In the genomic region with DNA sequence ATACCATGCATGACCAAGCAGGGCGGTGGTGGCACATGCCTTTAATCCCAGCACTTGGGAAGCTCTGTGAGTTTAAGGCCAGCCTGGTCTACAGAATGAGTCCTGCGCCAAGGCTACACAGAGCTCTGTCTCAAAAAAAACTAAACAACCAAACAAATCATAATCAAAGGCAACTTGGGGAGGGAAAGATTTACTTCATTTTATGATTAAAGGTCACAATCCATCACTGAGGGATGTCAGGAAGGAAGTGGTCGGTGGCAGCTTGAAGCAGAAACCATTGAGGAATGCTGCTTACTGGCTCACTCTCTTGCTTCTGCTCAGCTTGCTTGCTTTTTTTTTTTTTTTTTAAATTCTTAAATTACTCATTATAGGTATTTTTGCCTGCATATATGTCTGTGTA, we compare ENCODE assay signal across 21 mouse cellular contexts.
"Had no signal": no experiment of that assay in that cellular context is flagged by ENCODE, and none has a peak within 500 bp of the region (broad histone marks: within the 10 kb centered on the region; RNA-seq: fewer than 3 reads in every experiment).

No protein-coding gene starts in this region.

- H3K4me2 ChIP-seq: heart, embryonic 11.5 days; heart, embryonic 13.5 days; heart, embryonic 15.5 days; hindbrain, embryonic 13.5 days; hindbrain, embryonic 15.5 days; limb, embryonic 13.5 days; limb, embryonic 15.5 days; liver, embryonic 12.5 days had no signal

- H3K4me3 ChIP-seq: heart, adult 2 months; heart, embryonic 13.5 days; heart, embryonic 15.5 days; hindbrain, embryonic 13.5 days; hindbrain, embryonic 15.5 days; limb, embryonic 13.5 days; limb, embryonic 15.5 days; liver, embryonic 12.5 days had no signal

- H3K9me3 ChIP-seq: heart, embryonic 13.5 days; heart, embryonic 15.5 days; hindbrain, embryonic 13.5 days; hindbrain, embryonic 15.5 days; limb, embryonic 13.5 days; limb, embryonic 15.5 days; liver, embryonic 12.5 days had no signal

- H3K9ac ChIP-seq: heart, embryonic 13.5 days; heart, embryonic 15.5 days; hindbrain, embryonic 13.5 days; hindbrain, embryonic 15.5 days; limb, embryonic 13.5 days; limb, embryonic 15.5 days; liver, embryonic 12.5 days; liver, embryonic 14.5 days had no signal

- H3K27ac ChIP-seq: heart, adult 2 months; heart, embryonic 13.5 days; heart, embryonic 15.5 days; hindbrain, embryonic 13.5 days; hindbrain, embryonic 15.5 days; hindbrain, postnatal 0 days; limb, embryonic 13.5 days; limb, embryonic 15.5 days; liver, embryonic 12.5 days; liver, embryonic 14.5 days had no signal

- H3K27me3 ChIP-seq: hindbrain, embryonic 13.5 days; hindbrain, embryonic 15.5 days; limb, embryonic 13.5 days; limb, embryonic 15.5 days had no signal

- DNase-seq: gastrocnemius, postnatal 14 days; gastrocnemius, postnatal 36 days; heart, adult 11 months; heart, adult 2 months; heart, postnatal 14 days; heart, postnatal 36 days; kidney, adult 11 months; layer of hippocampus, adult 9-11 months; layer of hippocampus, postnatal 36 days; left cerebral cortex, postnatal 4 days had no signal

- H3K36me3 ChIP-seq: heart, embryonic 13.5 days; heart, embryonic 15.5 days; hindbrain, embryonic 13.5 days; hindbrain, embryonic 15.5 days; limb, embryonic 13.5 days; limb, embryonic 15.5 days; liver, embryonic 12.5 days had no signal

- ATAC-seq: hindbrain, postnatal 0 days; intestine, embryonic 16.5 days; liver, embryonic 12.5 days had no signal
